Mouse (Mus musculus): Measurements from ENCODE around the gene Hook1. TPM values are rescaled to one million over a fixed set of nuclear protein-coding genes. Genes with fewer than 3 reads are reported as not detected.
A peak's percentile ranks its signal among the peaks of the same experiment; 100 is the strongest.

Hook1 gene
- polyA plus RNA-seq (2014; fragmentation: Nextera tagmentation; extraction: Ambion mirVana) = 24.3 and 31.1 TPM in 2 replicates

DNA sequence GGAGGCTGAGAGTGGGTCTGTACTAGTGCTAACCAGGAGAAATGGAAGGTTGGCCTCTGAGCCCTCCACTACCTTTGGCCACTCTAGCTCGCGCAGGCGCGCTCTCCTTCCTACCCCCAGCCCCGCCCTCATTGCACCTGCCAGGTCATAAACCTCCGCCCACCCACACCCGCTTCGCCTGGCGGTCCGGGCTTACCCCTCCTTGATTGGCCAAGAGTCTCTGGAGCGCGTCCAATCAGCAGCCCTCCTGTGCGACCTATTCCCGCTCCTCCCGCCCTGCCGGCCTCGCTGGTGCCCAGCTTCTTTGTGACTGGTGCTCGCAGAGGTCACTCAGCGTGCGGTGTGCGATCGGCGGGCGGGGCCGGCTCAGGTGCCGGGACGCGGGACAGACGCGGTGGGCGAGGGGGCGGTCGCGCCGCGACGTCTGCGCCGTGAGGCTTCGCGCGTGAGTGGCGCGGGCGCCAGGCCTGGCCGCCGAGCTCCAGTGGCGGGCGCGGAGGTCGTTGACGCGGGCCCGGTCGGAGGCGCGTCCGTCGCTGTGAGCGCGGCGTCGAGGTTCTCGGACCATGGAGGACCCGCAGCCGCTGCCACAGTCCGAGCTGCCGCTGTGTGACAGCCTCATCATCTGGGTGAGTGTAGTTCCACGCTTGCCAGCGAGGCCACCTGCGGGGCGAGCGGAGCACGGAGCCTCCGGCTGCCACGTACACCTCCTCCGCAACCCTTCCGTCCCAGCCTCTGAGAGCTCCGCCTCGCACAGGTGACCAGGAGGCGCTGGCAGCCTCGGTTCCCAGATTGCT lies at the start of gene Hook1:
Gene Hook1 (plus strand): TSS at position 313 of the 797 bp plus-strand sequence.
- Histone ChIP-seq H3K27ac (ENCODE audit: low read depth, low read length) (no peak within 1 kb of the TSS), H3K4me2 (ENCODE audit: low read depth) (peak within 1 kb of the TSS; percentile 82), H3K9me3 (ENCODE audit: control insufficient read depth, low read length) (no peaks in the 10 kb centered on the region), H3K27me3 (ENCODE audit: control insufficient read depth, insufficient read depth, low read length) (no peaks in the 10 kb centered on the region), H3K4me3 (ENCODE audit: low read depth, low read length) (peak within 1 kb of the TSS; percentile 59), H3K9ac (ENCODE audit: low read length) (peak within 1 kb of the TSS; percentile 71), H3K4me1 (ENCODE audit: control insufficient read depth, insufficient read depth, low read length) (no peaks in the 10 kb centered on the region), H3K36me3 (ENCODE audit: control insufficient read depth, insufficient read depth, low read length) (no peaks in the 10 kb centered on the region)
- DNase-seq (ENCODE audit: low spot score) (peak; percentile 93), ATAC-seq (ENCODE audit: insufficient read depth, low FRiP score, low TSS enrichment) (peak; percentile 100)
- WGBS = under 1% methylated on average over 71 of the region's 82 CpGs

DNA sequence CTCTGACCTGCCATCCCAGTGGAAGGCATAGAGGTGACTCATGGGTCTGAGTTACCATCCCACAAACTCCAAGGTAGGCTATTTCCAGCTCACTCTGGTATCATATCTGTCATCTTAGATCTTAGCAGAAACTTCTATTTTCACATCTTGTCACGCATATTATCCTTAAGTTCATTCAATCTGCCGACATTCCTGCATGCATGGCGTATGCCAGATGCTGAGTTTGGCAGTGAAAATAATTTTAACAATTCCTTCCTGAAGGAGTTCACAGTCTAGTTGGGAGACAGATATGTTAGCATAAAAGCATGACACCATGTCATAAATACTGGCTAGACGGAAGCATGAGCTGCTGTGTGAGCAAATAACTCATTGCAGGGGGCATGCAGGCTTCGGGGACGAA lies 49.3 kb upstream of the Hook1 start:
- Histone ChIP-seq H3K27ac (ENCODE audit: low read depth, low read length) (no peak overlapping the region), H3K9ac (ENCODE audit: low read length) (no peak overlapping the region), H3K4me1 (ENCODE audit: control insufficient read depth, insufficient read depth, low read length) (no peaks in the 10 kb centered on the region; the same call in 1 of the 2 replicates), H3K36me3 (ENCODE audit: control insufficient read depth, insufficient read depth, low read length) (no peaks in the 10 kb centered on the region), H3K4me2 (ENCODE audit: low read depth) (no peak overlapping the region), H3K9me3 (ENCODE audit: control insufficient read depth, low read length) (no peaks in the 10 kb centered on the region), H3K27me3 (ENCODE audit: control insufficient read depth, insufficient read depth, low read length) (no peaks in the 10 kb centered on the region), H3K4me3 (ENCODE audit: low read depth, low read length) (no peak overlapping the region)
- ATAC-seq (ENCODE audit: insufficient read depth, low FRiP score, low TSS enrichment) (no peak), DNase-seq (ENCODE audit: low spot score) (no peak)
- 55% methylated on average over 6 of the region's 6 CpGs for WGBS

DNA sequence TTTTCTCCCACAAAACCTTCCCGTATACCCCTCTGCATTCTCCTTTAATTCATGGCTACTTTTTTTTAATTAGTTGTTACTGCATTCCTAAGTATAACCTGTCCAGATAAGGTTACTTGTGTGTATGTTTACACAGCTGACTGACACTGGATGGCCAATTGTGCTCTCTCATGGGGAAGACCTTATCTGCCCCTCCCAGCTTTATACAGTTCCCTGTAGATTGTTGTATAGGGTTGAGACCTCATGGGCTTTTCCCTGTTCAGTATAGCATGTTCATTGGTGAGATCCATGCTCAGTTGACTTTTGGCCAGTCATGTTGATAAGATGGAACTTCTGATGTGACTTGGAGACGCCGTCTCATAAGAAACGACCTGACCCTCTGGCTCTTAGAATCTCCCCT lies 46.6 kb upstream of the Hook1 start:
- WGBS = 82% methylated on average over 4 of the region's 4 CpGs
- ATAC-seq (ENCODE audit: insufficient read depth, low FRiP score, low TSS enrichment) = no peak
- no peak overlapping the region for H3K9ac ChIP-seq (ENCODE audit: low read length)
- H3K4me1 ChIP-seq (ENCODE audit: control insufficient read depth, insufficient read depth, low read length) = no peaks in the 10 kb centered on the region; the same call in 1 of the 2 replicates
- H3K4me3 ChIP-seq (ENCODE audit: low read depth, low read length) = no peak overlapping the region
- H3K36me3 ChIP-seq (ENCODE audit: control insufficient read depth, insufficient read depth, low read length) = no peaks in the 10 kb centered on the region
- no peak for DNase-seq (ENCODE audit: low spot score)
- no peak overlapping the region for H3K4me2 ChIP-seq (ENCODE audit: low read depth)
- no peaks in the 10 kb centered on the region for H3K27me3 ChIP-seq (ENCODE audit: control insufficient read depth, insufficient read depth, low read length)
- no peaks in the 10 kb centered on the region for H3K9me3 ChIP-seq (ENCODE audit: control insufficient read depth, low read length)
- H3K27ac ChIP-seq (ENCODE audit: low read depth, low read length) = no peak overlapping the region

DNA sequence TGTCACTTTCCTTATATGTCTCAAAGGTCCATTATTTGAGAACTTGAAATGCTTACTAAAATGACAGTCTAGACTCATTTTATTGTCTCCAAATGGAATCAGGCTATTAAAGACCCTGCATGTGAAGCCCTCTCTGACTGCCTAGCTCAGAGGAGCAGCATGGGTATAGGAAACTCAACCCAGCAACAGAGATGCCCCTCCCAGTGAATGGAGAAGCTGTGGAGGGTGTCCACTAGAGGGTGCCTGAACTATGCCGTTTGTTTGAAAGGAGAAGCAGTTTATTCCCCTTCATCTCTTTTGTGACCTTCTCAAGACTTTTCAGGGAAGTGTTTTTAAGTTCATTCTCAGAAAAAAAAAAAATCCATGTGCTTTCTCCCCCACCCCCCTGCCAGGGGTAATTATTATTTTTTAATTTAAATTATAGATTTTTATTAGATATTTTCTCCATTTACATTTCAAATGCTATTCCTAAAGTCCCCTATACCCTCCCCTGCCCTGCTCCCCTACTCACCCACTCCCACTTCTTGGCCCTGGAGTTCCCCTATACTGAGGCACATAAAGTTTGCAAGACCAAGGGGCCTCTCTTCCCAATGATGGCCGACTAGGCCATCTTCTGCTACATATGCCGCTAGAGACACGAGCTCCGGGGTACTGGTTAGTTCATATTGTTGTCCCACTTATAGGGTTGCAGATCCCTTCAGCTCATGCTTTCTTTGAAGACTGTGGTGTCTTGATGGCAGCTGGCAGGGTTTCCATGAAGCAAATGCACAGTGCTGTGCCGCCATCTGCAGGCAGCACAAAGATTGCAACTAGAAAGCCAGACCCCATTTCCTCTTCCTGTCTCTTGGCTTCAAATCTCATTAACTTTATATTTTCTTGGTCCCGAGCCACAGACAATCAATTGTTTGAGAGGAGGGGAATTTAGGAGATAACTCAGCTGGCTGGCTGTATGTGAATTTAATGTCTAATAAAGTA lies 42.5 kb upstream of the Hook1 start:
- DNase-seq (ENCODE audit: low spot score) (peak; percentile 85), ATAC-seq (ENCODE audit: insufficient read depth, low FRiP score, low TSS enrichment) (peak; percentile 74; the same call in 1 of the 2 replicates)
- H3K36me3 ChIP-seq (ENCODE audit: control insufficient read depth, insufficient read depth, low read length) = no peaks in the 10 kb centered on the region
- H3K9me3 ChIP-seq (ENCODE audit: control insufficient read depth, low read length) = no peaks in the 10 kb centered on the region
- no peak overlapping the region for H3K27ac ChIP-seq (ENCODE audit: low read depth, low read length)
- H3K4me2 ChIP-seq (ENCODE audit: low read depth) = no peak overlapping the region
- no peak overlapping the region for H3K9ac ChIP-seq (ENCODE audit: low read length)
- 20% methylated on average over 7 of the region's 7 CpGs for WGBS
- no peaks in the 10 kb centered on the region for H3K4me1 ChIP-seq (ENCODE audit: control insufficient read depth, insufficient read depth, low read length)
- no peak overlapping the region for H3K4me3 ChIP-seq (ENCODE audit: low read depth, low read length)
- no peaks in the 10 kb centered on the region for H3K27me3 ChIP-seq (ENCODE audit: control insufficient read depth, insufficient read depth, low read length)

DNA sequence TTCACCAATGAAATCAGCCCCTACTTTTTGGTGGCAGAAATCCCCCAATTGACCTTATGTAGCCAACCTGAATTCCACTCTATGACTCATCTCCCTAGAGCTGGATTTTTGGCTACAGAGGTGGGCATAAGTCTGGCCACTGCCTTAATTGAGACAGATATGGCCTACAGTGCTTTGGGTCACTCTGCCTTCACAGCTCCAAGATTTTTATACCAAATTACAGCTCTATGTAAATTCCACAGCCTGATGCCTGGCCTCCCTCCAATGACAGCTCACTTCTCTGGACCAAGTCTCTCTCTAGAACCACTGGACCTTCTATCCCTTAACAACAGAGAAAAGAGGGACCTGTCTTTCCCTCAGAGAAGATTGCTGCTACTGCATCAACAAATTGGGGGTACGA lies 38.2 kb upstream of the Hook1 start:
- 90% methylated on average over 1 of the region's 1 CpGs for WGBS
- Histone ChIP-seq H3K27ac (ENCODE audit: low read depth, low read length) (no peak overlapping the region), H3K4me2 (ENCODE audit: low read depth) (no peak overlapping the region), H3K27me3 (ENCODE audit: control insufficient read depth, insufficient read depth, low read length) (no peaks in the 10 kb centered on the region), H3K36me3 (ENCODE audit: control insufficient read depth, insufficient read depth, low read length) (no peaks in the 10 kb centered on the region), H3K9me3 (ENCODE audit: control insufficient read depth, low read length) (no peaks in the 10 kb centered on the region), H3K4me1 (ENCODE audit: control insufficient read depth, insufficient read depth, low read length) (no peaks in the 10 kb centered on the region), H3K4me3 (ENCODE audit: low read depth, low read length) (no peak overlapping the region), H3K9ac (ENCODE audit: low read length) (no peak overlapping the region)
- ATAC-seq (ENCODE audit: insufficient read depth, low FRiP score, low TSS enrichment) = no peak
- no peak for DNase-seq (ENCODE audit: low spot score)

DNA sequence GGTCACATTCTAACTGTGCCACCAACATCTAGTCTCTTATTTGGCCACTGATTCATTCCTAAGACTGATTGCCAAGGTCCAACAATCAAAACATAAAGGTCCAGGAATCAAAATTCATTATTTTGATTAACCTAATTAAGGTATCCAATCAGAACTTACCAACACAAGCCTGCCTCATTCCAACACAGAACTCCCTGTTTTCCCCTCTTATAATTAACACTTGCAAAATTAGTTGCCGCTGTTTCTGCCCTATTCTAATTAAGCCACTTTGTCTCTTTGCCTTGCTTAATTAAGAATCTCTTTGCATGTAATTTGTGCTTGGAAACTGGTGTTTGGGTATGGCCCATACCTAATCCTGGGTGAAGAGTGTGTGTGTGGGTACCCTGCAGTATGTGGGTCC lies 37.1 kb upstream of the Hook1 start:
- no peaks in the 10 kb centered on the region for H3K9me3 ChIP-seq (ENCODE audit: control insufficient read depth, low read length)
- H3K4me1 ChIP-seq (ENCODE audit: control insufficient read depth, insufficient read depth, low read length) = no peaks in the 10 kb centered on the region
- 90% methylated on average over 1 of the region's 1 CpGs for WGBS
- ATAC-seq (ENCODE audit: insufficient read depth, low FRiP score, low TSS enrichment) (no peak), DNase-seq (ENCODE audit: low spot score) (no peak)
- H3K4me3 ChIP-seq (ENCODE audit: low read depth, low read length) = no peak overlapping the region
- H3K36me3 ChIP-seq (ENCODE audit: control insufficient read depth, insufficient read depth, low read length) = no peaks in the 10 kb centered on the region
- no peak overlapping the region for H3K27ac ChIP-seq (ENCODE audit: low read depth, low read length)
- H3K4me2 ChIP-seq (ENCODE audit: low read depth) = no peak overlapping the region
- no peak overlapping the region for H3K9ac ChIP-seq (ENCODE audit: low read length)
- H3K27me3 ChIP-seq (ENCODE audit: control insufficient read depth, insufficient read depth, low read length) = no peaks in the 10 kb centered on the region

DNA sequence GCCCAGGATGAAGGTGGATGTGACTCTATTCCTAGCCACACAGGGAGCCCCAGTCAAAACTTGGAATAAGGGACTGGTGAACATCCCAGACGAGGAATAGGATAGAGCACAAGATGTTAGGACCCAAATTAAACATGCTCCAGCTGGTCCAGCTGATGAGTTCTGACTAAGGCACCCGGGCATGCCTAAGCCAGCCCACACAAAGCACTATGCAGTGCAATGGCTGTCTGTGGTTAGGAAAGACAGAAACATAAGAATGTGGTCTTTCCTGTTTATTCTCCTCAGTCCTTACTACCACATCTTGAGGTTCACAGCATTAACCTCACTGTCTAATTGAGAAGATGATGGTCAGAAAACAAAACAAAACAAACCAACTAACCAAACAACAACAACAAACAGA lies 35.7 kb upstream of the Hook1 start:
- Histone ChIP-seq H3K9me3 (ENCODE audit: control insufficient read depth, low read length) (no peaks in the 10 kb centered on the region), H3K27me3 (ENCODE audit: control insufficient read depth, insufficient read depth, low read length) (no peaks in the 10 kb centered on the region), H3K36me3 (ENCODE audit: control insufficient read depth, insufficient read depth, low read length) (no peaks in the 10 kb centered on the region), H3K9ac (ENCODE audit: low read length) (no peak overlapping the region), H3K27ac (ENCODE audit: low read depth, low read length) (no peak overlapping the region), H3K4me2 (ENCODE audit: low read depth) (no peak overlapping the region), H3K4me3 (ENCODE audit: low read depth, low read length) (no peak overlapping the region), H3K4me1 (ENCODE audit: control insufficient read depth, insufficient read depth, low read length) (no peaks in the 10 kb centered on the region)
- ATAC-seq (ENCODE audit: insufficient read depth, low FRiP score, low TSS enrichment) = no peak
- WGBS = 78% methylated on average over 2 of the region's 2 CpGs
- no peak for DNase-seq (ENCODE audit: low spot score)

DNA sequence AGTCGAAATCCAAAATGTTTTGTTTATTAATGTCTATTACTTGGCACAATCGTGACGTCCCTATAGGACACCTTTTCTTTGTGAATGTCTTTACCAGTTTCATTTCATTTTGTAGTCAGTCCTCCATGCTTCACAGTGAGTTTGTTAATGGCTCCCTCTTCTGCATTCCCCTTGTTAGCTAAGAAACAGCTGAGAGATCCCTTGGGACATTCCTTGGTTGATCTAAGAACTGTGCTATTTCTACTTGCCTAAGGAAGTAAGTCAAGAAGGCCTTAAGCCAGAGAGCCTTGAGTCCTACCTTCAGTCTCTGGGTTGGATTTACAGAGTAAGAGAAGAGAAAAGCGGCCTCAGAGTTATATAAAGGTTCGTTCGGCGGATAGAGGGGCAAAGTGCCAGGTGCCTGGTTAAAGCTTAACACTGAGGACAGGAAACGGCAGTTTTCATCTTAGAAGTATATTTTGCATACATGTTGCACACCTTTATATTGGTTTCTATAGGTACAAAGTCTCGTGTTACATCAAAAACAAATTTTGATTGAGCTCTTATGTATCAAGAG lies 33.2 kb upstream of the Hook1 start:
- Histone ChIP-seq H3K4me3 (ENCODE audit: low read depth, low read length) (no peak overlapping the region), H3K27ac (ENCODE audit: low read depth, low read length) (no peak overlapping the region), H3K4me2 (ENCODE audit: low read depth) (no peak overlapping the region), H3K27me3 (ENCODE audit: control insufficient read depth, insufficient read depth, low read length) (no peaks in the 10 kb centered on the region), H3K4me1 (ENCODE audit: control insufficient read depth, insufficient read depth, low read length) (no peaks in the 10 kb centered on the region), H3K9me3 (ENCODE audit: control insufficient read depth, low read length) (no peaks in the 10 kb centered on the region), H3K36me3 (ENCODE audit: control insufficient read depth, insufficient read depth, low read length) (no peaks in the 10 kb centered on the region), H3K9ac (ENCODE audit: low read length) (no peak overlapping the region)
- ATAC-seq (ENCODE audit: insufficient read depth, low FRiP score, low TSS enrichment) (no peak), DNase-seq (ENCODE audit: low spot score) (no peak)
- WGBS = 88% methylated on average over 9 of the region's 9 CpGs

Data from neural tube, embryonic 11.5 days (tissue).